Comparison of ENCODE assay signal across 25 mouse cellular contexts in genomic region chr19:18015371-18015770, GRCm38 (mm10).
DNase-seq lines count a peak whose midpoint lies in the region; ATAC-seq and TF ChIP-seq lines count a peak whose summit lies in the region.
"Had no signal": no experiment of that assay in that cellular context is flagged by ENCODE, and none has a peak within 500 bp of the region (broad histone marks: within the 10 kb centered on the region; RNA-seq: fewer than 3 reads in every experiment).

No protein-coding gene starts in this region.

- no peak for TF ChIP-seq EP300 in heart, adult 2 months (IDR thresholded peaks at IDR 0.05; ENCODE audit: insufficient read depth, low read depth, low read length)
- TF ChIP-seq EP300 in heart, postnatal 0 days (IDR thresholded peaks at IDR 0.05; ENCODE audit: low read depth) = no peak

- WGBS in heart, adult 2 months = 41% methylated on average over 1 of the region's 1 CpGs
- 51% methylated on average over 1 of the region's 1 CpGs for WGBS in heart, embryonic 11.5 days (ENCODE audit: insufficient replicate concordance)
- WGBS in heart, embryonic 12.5 days = 50% methylated on average over 1 of the region's 1 CpGs
- WGBS in lung, embryonic 14.5 days = 84% methylated on average over 1 of the region's 1 CpGs
- WGBS in lung, adult 2 months = 59% methylated on average over 1 of the region's 1 CpGs
- 31% methylated on average over 1 of the region's 1 CpGs for WGBS in heart, postnatal 0 days

- no peak overlapping the region for H3K9ac ChIP-seq in heart, adult 2 months (ENCODE audit: low read depth, low read length)
- H3K9ac ChIP-seq in heart, embryonic 11.5 days (ENCODE audit: low read depth, low read length) = no peak overlapping the region
- no peak overlapping the region for H3K9ac ChIP-seq in heart, embryonic 12.5 days
- no peak overlapping the region for H3K9ac ChIP-seq in lung, embryonic 14.5 days
- H3K9ac ChIP-seq in heart, postnatal 0 days (replicated peaks; ENCODE audit: low read depth, low read length) = no peak overlapping the region
- H3K9ac ChIP-seq: forebrain, embryonic 13.5 days; hindbrain, embryonic 12.5 days; hindbrain, embryonic 15.5 days had no signal

- DNase-seq in heart, adult 2 months = no peak
- DNase-seq in heart, postnatal 14 days = no peak
- DNase-seq in lung, embryonic 14.5 days = peak; percentile 27
- DNase-seq in lung, adult 2 months = no peak
- DNase-seq in heart, postnatal 0 days (ENCODE audit: low spot score) = peak; percentile 56
- DNase-seq: adrenal gland, postnatal 10 days; adrenal gland, postnatal 36 days; B cell, adult 2 months; cerebellum, adult 18-20 months; cerebellum, adult 9-10 months; cerebellum, postnatal 14 days; gastrocnemius, postnatal 10 days; gastrocnemius, postnatal 36 days; kidney, adult 2 months had no signal

- no peak for ATAC-seq in heart, embryonic 11.5 days (replicated peaks; ENCODE audit: insufficient number of reproducible peaks, low FRiP score, low TSS enrichment)
- no peak for ATAC-seq in heart, embryonic 12.5 days (ENCODE audit: insufficient number of reproducible peaks, low FRiP score)
- no peak for ATAC-seq in lung, embryonic 14.5 days (ENCODE audit: insufficient read depth)
- peak; percentile 68 for ATAC-seq in heart, postnatal 0 days (ENCODE audit: insufficient read depth, low read depth)
- ATAC-seq: forebrain, embryonic 13.5 days; forebrain, embryonic 16.5 days; intestine, postnatal 0 days; Patski had no signal

- no peak for TF ChIP-seq POLR2A in heart, adult 2 months (IDR thresholded peaks at IDR 0.05; ENCODE audit: insufficient read depth, low read depth, low read length)
- TF ChIP-seq POLR2A in lung, adult 2 months (IDR thresholded peaks at IDR 0.05; ENCODE audit: borderline replicate concordance, extremely low read depth, low read depth, low read length) = no peak

- TF ChIP-seq CTCF in heart, adult 2 months (IDR thresholded peaks at IDR 0.05) = no peak
- no peak for TF ChIP-seq CTCF in lung, embryonic 14.5 days (IDR thresholded peaks at IDR 0.05; ENCODE audit: low read depth)
- TF ChIP-seq CTCF in lung, adult 2 months (IDR thresholded peaks at IDR 0.05; ENCODE audit: insufficient read depth, low read length) = no peak
- no peak for TF ChIP-seq CTCF in heart, postnatal 0 days (IDR thresholded peaks at IDR 0.05; ENCODE audit: low read depth)

- H3K27me3 ChIP-seq in heart, adult 2 months (ENCODE audit: control insufficient read depth, insufficient read depth, low read length) = no peaks in the 10 kb centered on the region
- H3K27me3 ChIP-seq in heart, embryonic 11.5 days (ENCODE audit: control insufficient read depth, insufficient read depth, low read length) = no peaks in the 10 kb centered on the region
- no peaks in the 10 kb centered on the region for H3K27me3 ChIP-seq in heart, embryonic 12.5 days (replicated peaks)
- no peaks in the 10 kb centered on the region for H3K27me3 ChIP-seq in lung, embryonic 14.5 days (ENCODE audit: insufficient read depth, low read length)
- no peaks in the 10 kb centered on the region for H3K27me3 ChIP-seq in heart, postnatal 0 days (ENCODE audit: control insufficient read depth, insufficient read depth, low read length)
- H3K27me3 ChIP-seq: CH12.LX; forebrain, embryonic 13.5 days; hindbrain, embryonic 12.5 days; hindbrain, embryonic 15.5 days; Patski had no signal

- H3K4me3 ChIP-seq in heart, adult 2 months = no peak overlapping the region
- H3K4me3 ChIP-seq in heart, embryonic 11.5 days (ENCODE audit: low read depth, low read length) = no peak overlapping the region
- no peak overlapping the region for H3K4me3 ChIP-seq in heart, embryonic 12.5 days
- no peak overlapping the region for H3K4me3 ChIP-seq in lung, embryonic 14.5 days (ENCODE audit: low read depth, low read length)
- H3K4me3 ChIP-seq in lung, adult 2 months (replicated peaks; ENCODE audit: extremely low read depth, low read depth, low read length) = no peak overlapping the region
- H3K4me3 ChIP-seq in heart, postnatal 0 days (ENCODE audit: low read depth, low read length) = no peak overlapping the region
- H3K4me3 ChIP-seq: forebrain, embryonic 10.5 days; forebrain, embryonic 13.5 days; hindbrain, embryonic 12.5 days; hindbrain, embryonic 15.5 days had no signal

- H3K79me2 ChIP-seq in heart, adult 2 months (replicated peaks; ENCODE audit: control insufficient read depth, insufficient read depth, low read length) = no peaks in the 10 kb centered on the region

- no peaks in the 10 kb centered on the region; the same call in 1 of the 2 replicates for H3K4me1 ChIP-seq in heart, adult 2 months (ENCODE audit: control insufficient read depth, insufficient read depth, low read length)
- H3K4me1 ChIP-seq in heart, embryonic 11.5 days (ENCODE audit: control insufficient read depth, insufficient read depth, low read length) = no peaks in the 10 kb centered on the region
- 0 out of 2 replicates have a peak, but pooled peaks cover 3% of the 10 kb centered on the region for H3K4me1 ChIP-seq in heart, embryonic 12.5 days (replicated peaks)
- H3K4me1 ChIP-seq in lung, embryonic 14.5 days (ENCODE audit: insufficient read depth) = no peaks in the 10 kb centered on the region
- H3K4me1 ChIP-seq in lung, adult 2 months (ENCODE audit: control insufficient read depth, insufficient read depth, low read length) = no peaks in the 10 kb centered on the region
- H3K4me1 ChIP-seq in heart, postnatal 0 days (ENCODE audit: control insufficient read depth, insufficient read depth) = peaks cover 11% of the 10 kb centered on the region
- H3K4me1 ChIP-seq: forebrain, embryonic 10.5 days; forebrain, embryonic 13.5 days; hindbrain, embryonic 12.5 days; hindbrain, embryonic 15.5 days had no signal

- intact Hi-C loops in heart, adult 2 months (cut with DNase I) = no loop called here
- intact Hi-C loops in heart, postnatal 14 days (cut with DNase I) = no loop called here

- peak overlapping the region; percentile 74 for H3K27ac ChIP-seq in heart, adult 2 months
- no peak overlapping the region for H3K27ac ChIP-seq in heart, embryonic 11.5 days (ENCODE audit: low read depth, low read length)
- H3K27ac ChIP-seq in heart, embryonic 12.5 days (ENCODE audit: poor library complexity, severe bottlenecking) = 0 out of 2 replicates have a peak overlapping the region, but pooled peaks have one; percentile 51
- no peak overlapping the region for H3K27ac ChIP-seq in lung, embryonic 14.5 days (ENCODE audit: low read depth)
- peak overlapping the region; percentile 68 for H3K27ac ChIP-seq in heart, postnatal 0 days (ENCODE audit: low read depth)
- H3K27ac ChIP-seq: forebrain, embryonic 10.5 days; forebrain, embryonic 13.5 days; hindbrain, embryonic 12.5 days; hindbrain, embryonic 15.5 days had no signal

- H3K36me3 ChIP-seq in heart, adult 2 months (ENCODE audit: control insufficient read depth, insufficient read depth, low read length) = peaks cover 6% of the 10 kb centered on the region
- no peaks in the 10 kb centered on the region for H3K36me3 ChIP-seq in heart, embryonic 11.5 days (ENCODE audit: control insufficient read depth, insufficient read depth, low read length)
- no peaks in the 10 kb centered on the region for H3K36me3 ChIP-seq in heart, embryonic 12.5 days
- H3K36me3 ChIP-seq in lung, embryonic 14.5 days (ENCODE audit: insufficient read depth) = no peaks in the 10 kb centered on the region
- no peaks in the 10 kb centered on the region for H3K36me3 ChIP-seq in heart, postnatal 0 days (replicated peaks; ENCODE audit: control insufficient read depth, insufficient read depth, low read length)
- H3K36me3 ChIP-seq: forebrain, embryonic 10.5 days; G1E; hindbrain, embryonic 12.5 days; hindbrain, embryonic 15.5 days had no signal

- H3K4me2 ChIP-seq in heart, embryonic 11.5 days = no peak overlapping the region
- no peak overlapping the region for H3K4me2 ChIP-seq in heart, embryonic 12.5 days
- no peak overlapping the region for H3K4me2 ChIP-seq in lung, embryonic 14.5 days
- no peak overlapping the region for H3K4me2 ChIP-seq in heart, postnatal 0 days (ENCODE audit: low read depth, low read length)
- H3K4me2 ChIP-seq: forebrain, embryonic 13.5 days; hindbrain, embryonic 12.5 days; hindbrain, embryonic 15.5 days had no signal

- no peaks in the 10 kb centered on the region for H3K9me3 ChIP-seq in heart, embryonic 11.5 days (replicated peaks; ENCODE audit: control insufficient read depth, low read length)
- no peaks in the 10 kb centered on the region for H3K9me3 ChIP-seq in heart, embryonic 12.5 days (replicated peaks)
- H3K9me3 ChIP-seq in lung, embryonic 14.5 days (ENCODE audit: low read depth, low read length) = no peaks in the 10 kb centered on the region
- H3K9me3 ChIP-seq in heart, postnatal 0 days (replicated peaks; ENCODE audit: control insufficient read depth, low read length) = no peaks in the 10 kb centered on the region
- H3K9me3 ChIP-seq: forebrain, embryonic 10.5 days; forebrain, embryonic 13.5 days; G1E; hindbrain, embryonic 12.5 days; hindbrain, embryonic 15.5 days had no signal

Comparison
In these comparisons a context has a peak if more than half of its experiments do, and no peak if none do; other contexts are left out.
1. DNase-seq: peak in lung, embryonic 14.5 days (single experiment) and heart, postnatal 0 days (single experiment); none in heart, adult 2 months (0 of 2), heart, postnatal 14 days (0 of 2) and lung, adult 2 months (single experiment).
2. H3K27ac ChIP-seq: peak in heart, adult 2 months (single experiment), heart, embryonic 12.5 days (single experiment) and heart, postnatal 0 days (single experiment); none in heart, embryonic 11.5 days (single experiment) and lung, embryonic 14.5 days (single experiment).